Mouse (Mus musculus) midbrain, embryonic 15.5 days (tissue): Measurements from ENCODE around the gene Jazf1. TPM values are rescaled to one million over a fixed set of nuclear protein-coding genes. Genes with fewer than 3 reads are reported as not detected.

Source experiments
- ATAC-seq: fragments of 200-750 bp; cut with Nextera tagmentation; replicated peaks from 2 replicates; pipeline ENCODE4 v1.8.0; 2017; ENCODE audit warnings: moderate TSS enrichment
- H3K27ac ChIP-seq: fragments of 300-500 bp; sonication (generic); 2 replicates; pipeline ENCODE4 v1.5.1; 2015; ENCODE audit warnings: mild to moderate bottlenecking, inconsistent platforms
- H3K27me3 ChIP-seq: fragments of 300-500 bp; sonication (generic); replicated peaks from 2 replicates; pipeline ENCODE4 v1.6.1; 2015; ENCODE audit warnings: inconsistent platforms
- H3K36me3 ChIP-seq: fragments of 300-500 bp; sonication (generic); replicated peaks from 2 replicates; pipeline ENCODE4 v1.6.1; 2015; ENCODE audit warnings: inconsistent platforms
- H3K4me1 ChIP-seq: fragments of 300-500 bp; sonication (generic); 2 replicates; pipeline ENCODE4 v1.6.1; 2015; ENCODE audit warnings: inconsistent platforms
- H3K4me2 ChIP-seq: fragments of 300-500 bp; sonication (generic); 2 replicates; pipeline ENCODE4 v1.6.1; 2015; ENCODE audit warnings: inconsistent platforms, mild to moderate bottlenecking, moderate library complexity
- H3K4me3 ChIP-seq: fragments of 300-500 bp; sonication (generic); 2 replicates; pipeline ENCODE4 v1.5.1; 2015; ENCODE audit warnings: mild to moderate bottlenecking, inconsistent platforms
- H3K9ac ChIP-seq: fragments of 300-500 bp; sonication (generic); 2 replicates; pipeline ENCODE4 v1.6.1; 2015; ENCODE audit warnings: mild to moderate bottlenecking, inconsistent platforms
- H3K9me3 ChIP-seq: fragments of 300-500 bp; sonication (generic); 2 replicates; pipeline ENCODE4 v1.6.1; 2016; ENCODE audit warnings: inconsistent platforms
- WGBS: fragments of 180-500 bp; shearing (Covaris S2); methylation state at CpG from one replicate; pipeline ENCODE4 v1.1.7; 2015; ENCODE audit warnings: mixed read lengths; 5-methylcytosine and 5-hydroxymethylcytosine counted together
- polyA plus RNA-seq: library from polyadenylated mRNA; unstranded; fragments of >200 nt; fragmentation: Nextera tagmentation; extraction: Ambion mirVana; gene quantifications from 2 replicates; pipeline ENCODE4 v1.2.1, GENCODE M21; 2015

Gene Jazf1
- polyA plus RNA-seq, 1 experiment from 2014 or later: 51.4 TPM

DNA sequence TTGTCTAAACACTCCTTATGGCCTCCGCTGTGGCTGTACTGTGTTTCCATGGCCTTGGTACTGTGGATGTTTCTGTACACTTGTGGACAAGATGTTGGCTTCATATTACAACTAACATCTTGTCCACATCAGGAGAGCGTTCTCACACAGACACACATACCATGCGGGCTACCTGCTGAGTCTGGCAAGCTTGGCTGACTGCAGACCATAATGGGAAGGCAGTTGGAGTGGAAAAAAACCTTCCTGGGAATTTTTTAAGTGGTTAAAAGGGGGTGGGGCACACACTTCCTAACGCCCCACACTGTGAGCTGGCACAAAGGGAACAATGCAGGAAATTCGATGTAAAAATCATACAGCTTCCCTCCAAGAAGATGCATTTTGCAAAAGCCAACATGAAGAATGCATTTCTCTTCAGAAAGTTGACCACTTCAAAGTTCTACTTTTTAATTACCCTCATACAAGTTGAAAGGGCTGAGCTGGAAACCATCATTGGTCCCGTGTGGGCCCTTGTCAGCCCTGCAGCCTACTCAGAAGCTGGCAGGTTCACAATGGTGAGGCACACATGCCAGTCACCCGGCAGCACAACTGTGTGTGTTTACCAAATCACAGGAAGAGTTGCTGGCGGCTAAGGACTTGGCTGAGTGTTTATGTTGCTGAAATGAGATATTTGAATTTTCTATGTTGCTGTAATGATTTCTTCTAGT, 215.9 kb downstream of the Jazf1 start:
- ATAC-seq: no peak
- no peaks in the 10 kb centered on the region for H3K36me3 ChIP-seq
- no peak overlapping the region for H3K9ac ChIP-seq
- peaks cover 31% of the 10 kb centered on the region for H3K4me1 ChIP-seq
- H3K27me3 ChIP-seq: no peaks in the 10 kb centered on the region
- H3K4me2 ChIP-seq: no peak overlapping the region
- H3K27ac ChIP-seq: peak overlapping the region; percentile 50; the same call in 1 of the 2 replicates
- no peaks in the 10 kb centered on the region for H3K9me3 ChIP-seq
- H3K4me3 ChIP-seq: no peak overlapping the region
- 32% methylated on average over 8 of the region's 8 CpGs for WGBS

DNA sequence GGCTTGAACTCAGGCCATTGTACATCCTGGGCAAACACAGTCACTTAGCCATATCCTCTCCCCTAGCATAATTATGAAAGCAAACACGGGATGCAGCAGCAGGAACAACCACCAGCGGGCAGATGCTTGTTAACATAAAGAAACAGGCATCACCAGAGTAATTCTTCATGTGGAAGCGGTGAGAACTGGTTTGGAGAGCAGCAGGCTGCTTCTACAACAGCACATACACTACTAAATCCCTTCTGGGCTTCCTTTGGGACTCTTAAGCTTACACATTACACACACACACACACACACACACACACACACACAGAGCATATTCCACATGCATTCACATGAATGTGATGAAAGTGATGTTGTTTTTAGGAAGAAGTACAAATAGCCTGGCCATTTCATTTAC, 216.5 kb downstream of the Jazf1 start:
- H3K27me3 ChIP-seq: no peaks in the 10 kb centered on the region
- H3K27ac ChIP-seq: peak overlapping the region; percentile 50; the same call in 1 of the 2 replicates

DNA sequence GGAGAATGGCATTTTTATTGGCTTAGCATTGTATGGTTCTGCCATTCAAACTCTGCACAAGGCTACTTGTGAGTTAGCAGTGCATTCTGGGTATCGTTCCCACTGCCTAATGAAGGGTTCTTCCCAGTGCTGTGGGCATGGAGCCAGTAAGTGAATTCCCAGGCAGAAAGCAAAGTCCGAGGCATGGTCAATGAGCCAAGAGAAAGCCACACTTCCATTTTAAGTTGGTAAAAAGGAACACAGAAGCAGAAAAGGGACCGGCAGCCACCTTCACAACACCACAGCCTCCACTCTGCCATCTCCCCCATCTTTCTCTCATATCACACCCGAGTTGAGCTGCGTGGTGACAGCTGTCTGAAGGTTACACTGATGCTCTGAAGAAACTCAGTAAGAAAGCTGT, 217.4 kb downstream of the Jazf1 start:
- 57% methylated on average over 5 of the region's 5 CpGs for WGBS
- no peak overlapping the region for H3K4me2 ChIP-seq
- no peak overlapping the region for H3K9ac ChIP-seq
- peak overlapping the region; percentile 65 for H3K27ac ChIP-seq
- peaks cover 22% of the 10 kb centered on the region for H3K4me1 ChIP-seq
- H3K9me3 ChIP-seq: no peaks in the 10 kb centered on the region
- no peak for ATAC-seq
- no peaks in the 10 kb centered on the region for H3K36me3 ChIP-seq
- no peak overlapping the region for H3K4me3 ChIP-seq
- H3K27me3 ChIP-seq: no peaks in the 10 kb centered on the region

More for the DNA sequence above, 216.5 kb downstream of the Jazf1 start:
- no peak overlapping the region for H3K9ac ChIP-seq
- no peak overlapping the region for H3K4me2 ChIP-seq
- no peak overlapping the region for H3K4me3 ChIP-seq
- H3K36me3 ChIP-seq: no peaks in the 10 kb centered on the region
- ATAC-seq: no peak
- WGBS: 41% methylated on average over 3 of the region's 3 CpGs
- no peaks in the 10 kb centered on the region for H3K9me3 ChIP-seq
- peaks cover 26% of the 10 kb centered on the region for H3K4me1 ChIP-seq

DNA sequence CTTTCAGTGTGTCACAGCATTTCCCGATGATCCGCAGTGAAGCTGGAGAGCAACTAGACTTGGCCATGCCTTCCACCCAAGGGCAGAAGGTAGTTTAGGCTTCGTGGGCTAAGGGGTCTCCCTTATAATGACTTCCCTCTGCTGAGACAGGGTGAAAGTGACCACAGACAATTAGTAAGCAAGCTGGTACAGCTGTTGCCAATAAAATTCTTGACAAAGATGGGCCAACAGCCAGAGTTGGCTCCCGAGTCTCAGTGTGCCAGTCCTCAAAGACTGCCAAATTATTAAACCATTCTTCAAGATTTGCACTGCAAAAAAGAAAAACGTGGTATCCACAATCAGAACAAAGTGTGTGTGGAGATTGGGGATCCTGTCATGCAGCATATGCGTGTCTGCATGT, 220.2 kb downstream of the Jazf1 start:
- 79% methylated on average over 6 of the region's 6 CpGs for WGBS
- Histone ChIP-seq H3K9ac (no peak overlapping the region), H3K4me2 (no peak overlapping the region), H3K27ac (no peak overlapping the region), H3K4me1 (peaks cover 18% of the 10 kb centered on the region), H3K4me3 (no peak overlapping the region), H3K36me3 (no peaks in the 10 kb centered on the region), H3K27me3 (no peaks in the 10 kb centered on the region), H3K9me3 (no peaks in the 10 kb centered on the region)
- no peak for ATAC-seq

DNA sequence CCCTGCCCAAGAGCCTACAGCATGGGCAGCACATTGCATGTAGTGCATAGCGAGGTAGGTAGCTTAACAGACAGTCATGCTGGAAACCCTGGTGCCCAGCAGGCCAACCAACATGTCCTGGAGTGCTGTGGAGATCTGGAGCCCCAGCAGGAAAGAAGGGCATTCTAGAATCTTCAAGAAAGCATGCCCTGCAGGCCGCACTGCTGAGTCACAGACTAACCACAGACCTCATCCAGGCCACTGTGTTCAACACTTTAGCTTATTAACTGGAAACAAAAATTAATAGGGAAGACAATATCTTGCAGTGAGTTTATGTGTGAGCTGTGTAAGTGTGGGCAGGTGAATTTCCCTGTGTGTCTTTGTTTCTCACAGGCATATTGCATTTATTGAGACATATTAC, 222.1 kb downstream of the Jazf1 start:
- no peak overlapping the region for H3K4me2 ChIP-seq
- no peak for ATAC-seq
- no peak overlapping the region for H3K4me3 ChIP-seq
- WGBS: 91% methylated on average over 2 of the region's 2 CpGs
- no peak overlapping the region for H3K27ac ChIP-seq
- H3K9ac ChIP-seq: no peak overlapping the region
- H3K36me3 ChIP-seq: no peaks in the 10 kb centered on the region
- H3K9me3 ChIP-seq: no peaks in the 10 kb centered on the region
- H3K4me1 ChIP-seq: peaks cover 10% of the 10 kb centered on the region
- no peaks in the 10 kb centered on the region for H3K27me3 ChIP-seq

DNA sequence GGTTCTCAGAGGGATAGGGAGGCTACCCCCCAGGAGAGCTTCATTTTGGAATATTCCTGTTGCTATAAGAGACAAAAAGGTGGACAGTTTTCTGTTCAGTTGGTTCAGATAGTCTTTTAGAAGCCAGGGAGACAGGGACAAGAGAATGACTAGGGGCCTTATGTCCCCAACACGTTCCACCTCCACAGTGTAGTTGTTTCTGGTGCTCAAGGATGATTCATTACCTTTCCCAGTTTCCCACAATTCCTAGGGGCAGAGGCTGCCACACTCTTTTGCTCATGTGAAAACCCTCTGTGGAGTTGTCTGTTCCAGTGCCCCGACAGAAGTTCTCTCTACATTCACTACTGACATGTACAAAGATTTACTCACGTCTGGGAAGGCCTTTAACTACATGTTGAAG, 223.7 kb downstream of the Jazf1 start:
- Histone ChIP-seq H3K36me3 (no peaks in the 10 kb centered on the region), H3K27me3 (no peaks in the 10 kb centered on the region), H3K4me1 (peaks cover 12% of the 10 kb centered on the region), H3K9me3 (no peaks in the 10 kb centered on the region), H3K27ac (no peak overlapping the region), H3K4me3 (no peak overlapping the region), H3K4me2 (no peak overlapping the region), H3K9ac (no peak overlapping the region)
- 86% methylated on average over 3 of the region's 3 CpGs for WGBS
- no peak for ATAC-seq

DNA sequence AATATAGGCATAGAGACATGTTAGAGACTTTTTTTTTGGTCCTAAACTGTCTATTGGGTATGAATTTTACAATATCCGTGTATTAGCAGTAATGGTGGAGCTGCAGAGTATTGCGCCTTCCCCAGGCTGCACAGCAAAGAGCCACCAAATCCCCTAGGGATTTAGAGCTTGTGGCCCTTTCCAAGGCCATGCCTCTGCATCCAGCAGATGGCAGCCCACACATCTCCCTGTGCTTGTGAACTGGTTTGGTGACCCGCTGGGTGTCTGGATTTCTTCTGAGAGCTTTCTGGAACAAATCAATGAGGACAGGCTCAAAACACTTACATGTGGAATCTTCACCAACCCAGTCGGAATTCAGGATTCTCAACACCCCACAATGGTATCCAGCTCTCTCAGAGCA, 225.4 kb downstream of the Jazf1 start:
- WGBS: 65% methylated on average over 4 of the region's 4 CpGs
- H3K9me3 ChIP-seq: no peaks in the 10 kb centered on the region
- H3K4me1 ChIP-seq: peaks cover 24% of the 10 kb centered on the region
- no peak overlapping the region for H3K4me2 ChIP-seq
- H3K27ac ChIP-seq: no peak overlapping the region
- H3K9ac ChIP-seq: no peak overlapping the region
- no peak for ATAC-seq
- no peaks in the 10 kb centered on the region for H3K27me3 ChIP-seq
- no peak overlapping the region for H3K4me3 ChIP-seq
- no peaks in the 10 kb centered on the region for H3K36me3 ChIP-seq

DNA sequence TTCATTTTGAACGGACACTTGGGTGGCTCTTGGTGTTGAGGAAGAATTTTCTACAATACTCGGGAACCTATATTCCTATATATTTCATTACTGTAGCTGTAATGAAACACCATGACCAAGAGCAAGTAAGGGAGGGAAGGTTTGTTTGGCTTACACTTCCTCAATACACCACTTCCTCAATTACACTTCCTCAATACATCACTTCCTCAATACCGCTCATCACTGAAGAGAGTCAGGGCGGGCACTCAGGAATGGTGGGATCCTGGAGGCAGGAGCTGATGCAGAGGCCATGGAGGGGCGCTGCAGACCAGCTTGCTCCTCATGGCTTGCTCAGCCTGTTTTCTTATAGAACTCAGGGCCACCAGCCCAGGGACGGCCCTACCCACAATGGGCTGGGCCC, 225.8 kb downstream of the Jazf1 start:
- Histone ChIP-seq H3K4me3 (no peak overlapping the region), H3K4me2 (no peak overlapping the region), H3K27ac (no peak overlapping the region), H3K9ac (no peak overlapping the region), H3K4me1 (peaks cover 24% of the 10 kb centered on the region), H3K36me3 (no peaks in the 10 kb centered on the region), H3K27me3 (no peaks in the 10 kb centered on the region), H3K9me3 (no peaks in the 10 kb centered on the region)
- ATAC-seq: no peak
- 88% methylated on average over 6 of the region's 6 CpGs for WGBS

DNA sequence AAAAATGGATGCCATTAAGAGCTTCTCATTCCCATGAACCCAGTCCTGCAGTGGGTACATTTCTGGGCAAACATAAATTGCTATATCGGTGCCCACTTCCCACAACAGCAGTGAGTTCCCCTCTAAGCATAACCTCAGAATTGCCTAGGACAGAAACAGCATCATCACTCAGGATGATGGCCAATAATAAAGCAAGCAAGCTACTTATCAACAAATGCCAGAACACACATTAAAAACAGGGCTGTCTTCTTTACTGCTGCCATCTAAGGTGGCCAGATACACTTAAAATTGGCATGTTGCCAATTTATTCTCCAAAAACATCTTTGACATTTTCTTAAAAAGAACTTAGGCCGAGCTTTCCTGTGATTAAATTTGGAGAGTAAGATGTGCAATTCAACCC, 226.8 kb downstream of the Jazf1 start:
- no peak for ATAC-seq
- Histone ChIP-seq H3K4me3 (no peak overlapping the region), H3K27ac (no peak overlapping the region), H3K27me3 (no peaks in the 10 kb centered on the region), H3K4me1 (peaks cover 24% of the 10 kb centered on the region), H3K36me3 (no peaks in the 10 kb centered on the region), H3K9ac (no peak overlapping the region), H3K9me3 (no peaks in the 10 kb centered on the region), H3K4me2 (no peak overlapping the region)
- WGBS: 85% methylated on average over 2 of the region's 2 CpGs

DNA sequence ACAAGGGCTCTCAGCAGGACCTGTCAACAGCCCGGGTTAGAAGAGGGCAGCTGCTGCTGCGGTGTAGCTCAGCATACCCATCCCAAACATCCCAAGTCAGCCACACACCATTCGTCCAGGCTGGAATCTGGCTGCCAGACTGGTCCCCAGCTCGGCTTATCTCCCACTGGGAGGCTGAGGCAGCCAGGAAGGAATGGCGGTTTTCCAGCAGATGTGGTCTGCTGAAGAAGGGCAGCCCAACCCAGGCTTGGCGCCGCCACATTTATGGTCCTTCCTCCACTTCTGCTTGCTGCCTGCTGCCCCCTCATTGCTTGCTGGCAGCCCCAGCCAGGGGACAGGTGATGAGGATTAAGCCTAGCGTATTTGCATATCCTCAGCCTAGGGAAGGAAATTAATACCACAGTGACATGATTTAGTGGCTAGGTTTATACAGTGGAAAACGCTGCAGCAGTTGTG, 227.8 kb downstream of the Jazf1 start:
- H3K27ac ChIP-seq: no peak overlapping the region
- no peak overlapping the region for H3K9ac ChIP-seq
- 22% methylated on average over 9 of the region's 9 CpGs for WGBS
- H3K27me3 ChIP-seq: no peaks in the 10 kb centered on the region
- H3K9me3 ChIP-seq: no peaks in the 10 kb centered on the region
- peaks cover 24% of the 10 kb centered on the region for H3K4me1 ChIP-seq
- ATAC-seq: 0 out of 2 replicates have a peak, but pooled peaks have one; percentile 21
- H3K4me2 ChIP-seq: no peak overlapping the region
- H3K36me3 ChIP-seq: no peaks in the 10 kb centered on the region
- H3K4me3 ChIP-seq: no peak overlapping the region

DNA sequence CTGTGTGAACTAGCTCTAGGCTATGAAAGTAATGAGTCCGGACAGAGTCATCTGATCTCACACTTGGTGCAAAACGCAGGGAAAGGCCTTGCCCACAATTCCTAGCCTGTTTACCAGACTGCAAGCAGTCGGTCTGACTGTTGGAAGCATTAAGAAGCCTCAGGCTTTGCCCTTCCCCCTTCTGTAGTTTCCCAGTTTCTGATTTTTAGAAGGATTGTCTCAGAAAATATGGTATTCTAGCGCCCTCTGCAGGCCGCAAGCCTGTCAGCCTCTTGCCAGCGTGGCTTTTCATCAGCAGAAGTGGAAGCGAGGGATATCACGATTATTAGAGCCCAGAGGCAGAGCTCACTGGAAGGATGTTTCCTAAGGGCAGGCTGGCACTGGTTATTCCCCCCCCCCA, 229.7 kb downstream of the Jazf1 start:
- H3K27ac ChIP-seq: peak overlapping the region; percentile 2; the same call in 1 of the 2 replicates
- H3K9me3 ChIP-seq: no peaks in the 10 kb centered on the region
- peak; percentile 72 for ATAC-seq
- no peaks in the 10 kb centered on the region for H3K36me3 ChIP-seq
- peaks cover 24% of the 10 kb centered on the region for H3K4me1 ChIP-seq
- H3K27me3 ChIP-seq: no peaks in the 10 kb centered on the region
- H3K4me3 ChIP-seq: no peak overlapping the region
- H3K4me2 ChIP-seq: no peak overlapping the region; the same call in 1 of the 2 replicates
- no peak overlapping the region for H3K9ac ChIP-seq
- 2% methylated on average over 8 of the region's 8 CpGs for WGBS

DNA sequence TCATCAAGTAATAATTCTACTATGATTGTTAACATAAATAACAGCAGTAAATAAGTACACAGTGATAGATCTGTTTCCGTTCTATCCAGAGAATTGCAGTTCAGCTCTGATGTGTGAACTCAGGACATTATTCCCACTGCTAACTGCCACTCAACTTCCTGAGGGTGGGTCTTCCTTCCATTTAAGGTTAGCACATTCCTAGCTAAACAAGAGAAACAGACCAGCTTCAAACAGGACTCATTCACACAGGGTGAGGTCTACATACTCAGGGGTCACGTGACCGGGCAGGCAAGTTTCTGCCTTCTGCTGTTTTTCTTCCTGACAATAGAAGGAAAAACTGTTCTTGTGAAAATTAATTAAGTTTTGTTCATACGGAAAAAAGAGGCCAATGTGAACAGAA, 230.6 kb downstream of the Jazf1 start:
- H3K4me3 ChIP-seq: no peak overlapping the region
- no peak overlapping the region for H3K9ac ChIP-seq
- no peak for ATAC-seq
- H3K27ac ChIP-seq: no peak overlapping the region
- H3K27me3 ChIP-seq: no peaks in the 10 kb centered on the region
- H3K4me2 ChIP-seq: no peak overlapping the region
- no peaks in the 10 kb centered on the region for H3K36me3 ChIP-seq
- 66% methylated on average over 4 of the region's 4 CpGs for WGBS
- H3K4me1 ChIP-seq: peaks cover 24% of the 10 kb centered on the region
- no peaks in the 10 kb centered on the region for H3K9me3 ChIP-seq
